In genomic region chr8:10122749-10123148, GRCm38 (mm10) we compare ENCODE assay signal across 22 mouse cellular contexts. TPM values are rescaled to one million over a fixed set of nuclear protein-coding genes. Genes with fewer than 3 reads are reported as not detected.
DNase-seq lines count a peak whose midpoint lies in the region; ATAC-seq lines count a peak whose summit lies in the region.
"Had no signal": no experiment of that assay in that cellular context is flagged by ENCODE, and none has a peak within 500 bp of the region (broad histone marks: within the 10 kb centered on the region; RNA-seq: fewer than 3 reads in every experiment).

No protein-coding gene starts in this region.

- H3K36me3 ChIP-seq in hindbrain, embryonic 15.5 days = no peaks in the 10 kb centered on the region
- no peaks in the 10 kb centered on the region for H3K36me3 ChIP-seq in hindbrain, embryonic 12.5 days
- no peaks in the 10 kb centered on the region for H3K36me3 ChIP-seq in neural tube, embryonic 13.5 days
- H3K36me3 ChIP-seq: embryonic facial prominence, embryonic 12.5 days; embryonic facial prominence, embryonic 15.5 days; G1E had no signal

- H3K27ac ChIP-seq in hindbrain, embryonic 15.5 days (replicated peaks) = 0 out of 2 replicates have a peak overlapping the region, but pooled peaks have one; percentile 11
- H3K27ac ChIP-seq in hindbrain, embryonic 12.5 days = no peak overlapping the region
- peak overlapping the region; percentile 81 for H3K27ac ChIP-seq in neural tube, embryonic 13.5 days (replicated peaks)
- H3K27ac ChIP-seq: embryonic facial prominence, embryonic 12.5 days; embryonic facial prominence, embryonic 15.5 days; gastrocnemius, adult 2 months had no signal

- H3K9ac ChIP-seq in hindbrain, embryonic 15.5 days = no peak overlapping the region
- no peak overlapping the region for H3K9ac ChIP-seq in hindbrain, embryonic 12.5 days
- H3K9ac ChIP-seq in neural tube, embryonic 13.5 days = no peak overlapping the region
- H3K9ac ChIP-seq: embryonic facial prominence, embryonic 12.5 days; embryonic facial prominence, embryonic 15.5 days; forebrain, postnatal 0 days had no signal

- peak; percentile 28 to 44 for DNase-seq in cerebellum, postnatal 10 days
- DNase-seq in cerebellum, adult 11 months = no peak
- no peak for DNase-seq in neural tube, embryonic 10.5 days (ENCODE audit: extremely low spot score, low spot score)
- DNase-seq in testis, postnatal 10 days (ENCODE audit: low spot score) = no peak
- DNase-seq: adrenal gland, postnatal 10 days; adrenal gland, postnatal 36 days; B cell, adult 2 months; forebrain, postnatal 0 days; gastrocnemius, adult 2 months; gastrocnemius, postnatal 14 days had no signal

- 57% methylated on average over 5 of the region's 5 CpGs for WGBS in hindbrain, embryonic 15.5 days
- WGBS in hindbrain, embryonic 12.5 days = 80% methylated on average over 5 of the region's 5 CpGs
- 54% methylated on average over 5 of the region's 5 CpGs for WGBS in neural tube, embryonic 13.5 days

- H3K27me3 ChIP-seq in hindbrain, embryonic 15.5 days = no peaks in the 10 kb centered on the region
- H3K27me3 ChIP-seq in hindbrain, embryonic 12.5 days = no peaks in the 10 kb centered on the region; the same call in 1 of the 2 replicates
- H3K27me3 ChIP-seq in neural tube, embryonic 13.5 days = no peaks in the 10 kb centered on the region
- H3K27me3 ChIP-seq: CH12.LX; embryonic facial prominence, embryonic 12.5 days; embryonic facial prominence, embryonic 15.5 days had no signal

- H3K4me3 ChIP-seq in hindbrain, embryonic 15.5 days = no peak overlapping the region
- H3K4me3 ChIP-seq in hindbrain, embryonic 12.5 days = no peak overlapping the region
- H3K4me3 ChIP-seq in neural tube, embryonic 13.5 days = no peak overlapping the region
- H3K4me3 ChIP-seq: embryonic facial prominence, embryonic 12.5 days; embryonic facial prominence, embryonic 15.5 days; gastrocnemius, adult 2 months had no signal

- ATAC-seq in hindbrain, embryonic 15.5 days (ENCODE audit: low FRiP score, low read depth) = no peak
- ATAC-seq in hindbrain, embryonic 12.5 days (ENCODE audit: low FRiP score) = no peak
- peak; percentile 84 for ATAC-seq in neural tube, embryonic 13.5 days (ENCODE audit: low read depth)
- ATAC-seq: forebrain, postnatal 0 days; inflammation-experienced regulatory T-cells, adult 6 months; intestine, embryonic 16.5 days; Patski had no signal

- 0 out of 2 replicates have a peak, but pooled peaks cover 7% of the 10 kb centered on the region for H3K4me1 ChIP-seq in hindbrain, embryonic 15.5 days (replicated peaks)
- 0 out of 2 replicates have a peak, but pooled peaks cover 5% of the 10 kb centered on the region for H3K4me1 ChIP-seq in hindbrain, embryonic 12.5 days
- peaks cover 21% of the 10 kb centered on the region for H3K4me1 ChIP-seq in neural tube, embryonic 13.5 days (replicated peaks)
- H3K4me1 ChIP-seq: embryonic facial prominence, embryonic 12.5 days; embryonic facial prominence, embryonic 15.5 days had no signal

- no peaks in the 10 kb centered on the region for H3K9me3 ChIP-seq in hindbrain, embryonic 15.5 days
- no peaks in the 10 kb centered on the region for H3K9me3 ChIP-seq in hindbrain, embryonic 12.5 days (replicated peaks)
- H3K9me3 ChIP-seq in neural tube, embryonic 13.5 days = no peaks in the 10 kb centered on the region
- H3K9me3 ChIP-seq: embryonic facial prominence, embryonic 12.5 days; embryonic facial prominence, embryonic 15.5 days; G1E had no signal

- no peak overlapping the region for H3K4me2 ChIP-seq in hindbrain, embryonic 15.5 days
- H3K4me2 ChIP-seq in hindbrain, embryonic 12.5 days (replicated peaks) = no peak overlapping the region
- H3K4me2 ChIP-seq in neural tube, embryonic 13.5 days = peak overlapping the region; percentile 14; the same call in 1 of the 2 replicates
- H3K4me2 ChIP-seq: embryonic facial prominence, embryonic 12.5 days; embryonic facial prominence, embryonic 15.5 days; heart, embryonic 11.5 days had no signal

RNA-seq across cellular contexts. Expression of gene Myo16, which starts 31.0 kb away (rescaled TPM):
- 4.6 and 5.5 TPM in 2 replicates for polyA plus RNA-seq in hindbrain, embryonic 15.5 days (2015; fragmentation: Nextera tagmentation; extraction: Ambion mirVana)
- polyA plus RNA-seq in hindbrain, embryonic 12.5 days (2016; fragmentation: Nextera tagmentation; extraction: Ambion mirVana) = 3.7 and 4.3 TPM in 2 replicates
- polyA plus RNA-seq in neural tube, embryonic 13.5 days (2015; fragmentation: Nextera tagmentation; extraction: Ambion mirVana) = 3.9 and 5.1 TPM in 2 replicates
- polyA plus RNA-seq: heart, postnatal 0 days; inflammation-experienced regulatory T-cells, adult 6 months had no signal

Comparison
In these comparisons a context has a peak if more than half of its experiments do, and no peak if none do; other contexts are left out.
1. DNase-seq: peak in cerebellum, postnatal 10 days (2 of 2); none in cerebellum, adult 11 months (single experiment), neural tube, embryonic 10.5 days (single experiment) and testis, postnatal 10 days (single experiment).